Mouse (Mus musculus): ENCODE measurements at regions not wholly inside any gene's neighbourhood (a gene's known extent, or its start where the extent isn't known, plus 50 kb on each side); places are given as distances from the start of the nearest gene placed in this dataset.

DNA sequence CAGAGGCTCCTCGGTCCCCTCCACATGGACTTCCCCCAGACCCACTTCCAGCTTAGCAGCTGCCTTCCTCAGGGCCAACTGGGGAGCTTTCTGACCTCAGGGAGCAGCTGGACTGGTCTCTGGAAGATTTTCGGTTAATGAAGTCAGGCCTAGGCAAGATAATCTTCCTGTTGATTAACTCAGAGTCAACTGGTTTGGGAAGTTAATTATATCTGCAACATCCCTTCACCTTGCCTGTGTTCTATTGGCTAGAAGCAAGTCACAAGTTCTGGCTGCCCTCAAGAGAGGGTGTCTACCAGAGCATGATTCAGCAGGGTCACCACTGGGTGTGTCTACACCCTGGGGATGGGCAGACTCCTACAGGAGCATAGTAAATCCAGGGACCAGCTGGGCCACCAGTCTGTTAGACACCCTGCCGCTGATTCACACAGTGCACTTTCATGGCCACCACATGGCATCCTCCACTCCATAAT lies 53.9 kb upstream of the Maml3 start:
- DNase-seq, result no peak

DNA sequence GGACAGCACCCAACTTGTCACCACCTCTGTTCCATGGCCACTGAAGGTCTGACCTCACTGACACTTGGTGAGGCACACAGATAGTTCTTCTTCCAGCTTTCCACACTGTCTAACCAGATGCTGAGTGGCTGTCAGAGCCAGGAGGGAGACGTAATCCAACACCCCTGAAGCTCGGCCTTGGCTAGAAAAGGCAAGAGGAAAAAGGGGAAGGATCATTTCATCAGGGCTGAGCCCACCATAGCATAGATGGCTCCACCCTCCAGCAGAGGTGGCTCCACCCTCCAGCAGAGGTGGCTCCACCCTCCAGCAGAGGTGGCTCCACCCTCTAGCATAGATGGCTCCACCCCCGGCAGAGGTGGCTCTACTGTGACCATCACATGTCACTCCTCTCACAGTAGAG lies 56.8 kb upstream of the Maml3 start:
- DNase-seq, result no peak

DNA sequence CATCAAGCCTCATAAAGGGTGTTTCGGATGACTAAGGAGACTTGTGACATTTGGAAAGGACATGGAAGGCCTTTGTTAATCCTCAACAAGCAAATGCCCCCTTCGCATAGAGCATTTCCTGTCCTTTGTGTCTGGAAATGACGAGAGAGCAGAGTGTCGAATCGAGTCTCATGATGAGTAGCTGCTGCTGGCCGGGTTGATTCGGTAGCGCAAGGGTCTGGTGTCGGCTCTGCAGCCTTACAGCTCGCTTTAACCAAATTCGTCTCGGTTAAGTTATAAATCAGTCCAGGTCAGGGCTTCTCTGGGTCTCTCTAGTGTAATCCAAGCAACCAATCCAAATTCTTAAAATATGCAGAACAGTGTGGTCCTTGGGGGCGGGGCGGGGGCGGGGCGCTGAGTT lies 59.1 kb upstream of the Maml3 start:
- DNase-seq, result no peak

DNA sequence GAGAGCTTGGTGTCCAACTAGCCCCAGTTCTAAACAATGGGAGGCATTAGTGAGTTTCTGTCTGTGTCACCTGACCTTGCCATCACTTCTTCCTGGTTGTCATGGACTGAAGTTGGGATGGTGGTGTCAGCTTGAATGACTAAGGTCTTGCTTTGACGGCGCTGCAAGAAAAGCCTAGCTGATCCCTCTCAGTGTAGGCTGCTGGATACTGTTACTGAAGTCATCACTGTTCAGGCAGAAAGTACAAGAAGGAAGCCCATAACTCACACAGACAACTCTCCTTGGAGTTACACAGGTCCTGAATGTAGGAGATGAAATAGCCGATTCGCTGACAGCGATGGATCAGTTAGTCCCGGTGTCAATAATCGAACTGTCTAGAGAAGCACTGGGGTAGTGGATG lies 62.5 kb upstream of the Maml3 start:
- DNase-seq, result no peak

DNA sequence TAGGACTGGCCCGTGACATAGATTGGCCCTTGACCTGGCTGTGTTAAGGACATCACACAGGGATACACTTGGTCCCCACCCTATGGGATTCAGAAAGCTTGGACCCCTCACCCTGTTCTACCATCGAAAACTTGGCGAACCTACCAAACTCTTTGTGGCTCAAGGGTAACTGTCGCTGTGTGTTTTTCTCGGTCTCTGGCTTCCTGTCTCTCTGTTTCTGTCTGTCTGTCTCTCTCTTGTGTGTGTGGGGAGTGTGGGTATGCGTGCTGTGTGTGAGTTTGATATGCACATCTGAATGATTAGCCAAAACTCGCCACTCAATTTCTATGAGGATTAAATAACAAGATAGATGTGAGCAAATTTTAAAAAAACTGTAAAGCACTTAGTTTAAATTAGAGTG lies 66.0 kb upstream of the Maml3 start:
- no peak for DNase-seq

DNA sequence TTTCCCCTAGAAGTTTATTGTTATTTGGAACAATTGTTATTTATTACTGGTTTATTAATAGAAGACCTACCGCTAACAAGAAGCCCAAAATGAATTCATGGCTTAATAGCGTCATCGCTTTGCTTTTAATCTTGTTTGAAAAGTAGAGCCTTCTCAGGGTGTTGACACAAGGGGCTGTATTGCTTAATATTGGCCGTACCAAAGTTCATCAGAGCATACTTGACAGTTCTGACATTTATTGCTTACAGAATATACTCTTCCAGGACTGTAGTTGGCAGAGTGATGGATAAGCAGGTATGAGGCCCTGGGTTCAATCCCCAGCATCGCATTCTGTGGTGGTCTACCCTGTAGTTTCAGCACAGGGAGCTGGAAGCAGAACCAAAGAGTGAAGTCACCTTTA lies 66.4 kb upstream of the Maml3 start:
- no peak for DNase-seq

DNA sequence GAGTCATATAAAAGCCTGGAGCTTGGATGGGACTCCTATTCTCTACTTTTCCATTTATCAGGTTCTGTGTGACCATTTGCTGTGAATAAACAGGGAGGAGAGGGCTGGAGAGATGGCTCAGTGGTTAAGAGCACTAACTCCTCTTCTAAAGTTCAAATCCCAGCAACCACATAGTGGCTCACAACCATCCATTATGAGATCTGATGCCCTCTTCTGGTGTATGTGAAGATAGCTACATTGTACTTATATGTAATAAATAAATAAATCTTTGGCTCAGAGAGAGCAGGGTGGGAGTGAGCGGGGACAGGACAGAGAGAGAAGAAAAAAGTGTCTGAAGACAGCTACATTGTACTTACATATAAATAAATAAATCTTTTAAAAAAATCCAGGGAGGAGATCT lies 68.6 kb upstream of the Maml3 start:
- no peak for DNase-seq

DNA sequence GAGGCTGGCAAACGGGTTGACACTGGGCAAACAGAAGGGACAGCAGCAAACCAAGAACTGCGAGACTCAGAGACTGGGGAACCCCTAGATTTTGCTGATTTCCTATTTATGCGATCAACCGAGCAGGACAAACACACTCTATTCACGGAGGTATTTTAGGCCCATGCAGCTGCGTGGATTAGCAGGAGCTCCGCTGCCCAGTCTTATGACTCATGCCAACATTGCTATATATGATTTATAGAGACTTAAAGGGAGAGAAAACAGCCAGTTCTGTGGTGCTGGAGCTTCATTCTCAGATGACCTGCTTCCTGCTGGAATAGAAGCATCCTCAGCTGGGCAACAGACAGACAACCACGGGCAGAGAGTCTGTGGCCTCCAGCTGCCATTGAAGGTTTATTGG lies 71.2 kb upstream of the Maml3 start:
- DNase-seq, result no peak

DNA sequence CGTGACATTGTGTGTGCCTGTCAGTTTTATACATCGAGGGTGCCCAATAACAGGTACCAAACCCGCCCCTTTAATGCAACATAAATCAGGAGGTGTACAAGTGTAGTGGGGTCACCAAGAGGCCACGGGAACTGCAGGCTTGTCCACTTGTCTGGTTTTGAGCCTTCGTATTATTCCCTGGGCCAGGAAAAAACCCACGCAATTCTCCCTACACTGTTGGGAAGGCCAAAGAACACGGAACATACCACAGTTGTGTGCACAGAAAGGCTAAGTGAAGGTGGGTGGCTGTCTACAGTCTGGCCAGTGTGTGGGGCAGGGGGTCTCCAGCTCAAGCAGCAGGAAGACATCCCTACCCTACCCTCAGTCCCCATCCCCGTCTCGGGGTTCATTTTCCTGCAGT lies 74.0 kb upstream of the Maml3 start:
- DNase-seq, result no peak

DNA sequence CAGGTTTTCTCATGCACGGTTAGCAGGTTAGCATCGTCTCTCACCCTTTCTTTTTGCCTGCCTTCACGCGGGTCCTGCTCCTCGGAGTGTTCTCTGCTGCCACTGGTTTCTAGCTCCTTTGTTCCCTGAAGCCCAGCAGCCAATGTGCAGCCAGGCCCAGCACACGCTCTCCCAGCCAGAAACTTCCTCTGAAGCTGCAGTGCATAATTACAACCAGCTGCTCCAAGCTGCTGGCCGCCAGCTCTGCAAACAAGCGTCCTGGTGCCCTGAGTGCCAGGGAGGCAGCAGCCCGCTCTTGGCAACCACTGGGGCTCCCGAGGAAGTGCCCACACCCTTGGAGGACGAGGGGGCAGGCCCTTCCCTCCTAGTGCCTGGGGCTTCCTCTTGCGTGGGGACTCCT lies 74.8 kb upstream of the Maml3 start:
- peak; percentile 35 for DNase-seq

DNA sequence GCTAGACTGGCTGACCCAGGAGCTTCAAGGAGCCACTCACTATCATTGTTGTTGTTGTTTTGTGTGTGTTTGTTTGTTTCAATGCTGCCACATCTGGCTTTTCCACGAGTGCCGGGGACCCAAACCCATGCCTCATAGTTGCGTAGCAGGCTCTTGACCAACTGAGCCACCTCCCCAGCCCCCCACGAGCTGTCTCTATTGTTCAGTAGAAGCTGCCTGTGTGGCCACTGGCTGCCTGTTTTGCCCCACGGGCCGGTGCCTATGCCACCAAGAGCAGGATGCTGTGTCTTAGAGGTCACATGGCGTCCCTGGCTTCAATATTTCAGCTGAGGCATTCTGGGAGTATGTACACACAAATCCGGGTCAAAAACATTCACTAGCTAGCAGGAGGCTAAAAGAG lies 75.4 kb upstream of the Maml3 start:
- no peak for DNase-seq

DNA sequence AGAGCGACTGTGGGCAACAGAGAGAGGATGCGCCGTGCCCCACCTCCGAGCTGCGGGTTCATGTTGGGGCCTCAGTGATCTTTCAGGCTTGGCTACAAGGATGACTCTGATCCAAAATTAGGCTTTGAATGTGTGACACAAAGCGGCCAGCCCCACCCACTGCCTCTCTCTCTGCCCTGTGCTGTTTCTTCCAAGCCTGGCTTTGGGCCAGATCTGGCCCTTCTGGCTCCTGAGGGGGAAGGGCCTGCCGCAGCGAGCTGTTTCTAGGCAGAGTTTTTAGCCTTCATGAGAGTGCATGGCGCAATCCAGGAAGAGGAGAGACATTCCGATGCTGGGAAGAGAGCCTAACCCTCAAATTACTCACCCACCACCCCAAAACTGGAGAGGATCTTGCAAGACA lies 75.9 kb upstream of the Maml3 start:
- DNase-seq, result peak; percentile 81

DNA sequence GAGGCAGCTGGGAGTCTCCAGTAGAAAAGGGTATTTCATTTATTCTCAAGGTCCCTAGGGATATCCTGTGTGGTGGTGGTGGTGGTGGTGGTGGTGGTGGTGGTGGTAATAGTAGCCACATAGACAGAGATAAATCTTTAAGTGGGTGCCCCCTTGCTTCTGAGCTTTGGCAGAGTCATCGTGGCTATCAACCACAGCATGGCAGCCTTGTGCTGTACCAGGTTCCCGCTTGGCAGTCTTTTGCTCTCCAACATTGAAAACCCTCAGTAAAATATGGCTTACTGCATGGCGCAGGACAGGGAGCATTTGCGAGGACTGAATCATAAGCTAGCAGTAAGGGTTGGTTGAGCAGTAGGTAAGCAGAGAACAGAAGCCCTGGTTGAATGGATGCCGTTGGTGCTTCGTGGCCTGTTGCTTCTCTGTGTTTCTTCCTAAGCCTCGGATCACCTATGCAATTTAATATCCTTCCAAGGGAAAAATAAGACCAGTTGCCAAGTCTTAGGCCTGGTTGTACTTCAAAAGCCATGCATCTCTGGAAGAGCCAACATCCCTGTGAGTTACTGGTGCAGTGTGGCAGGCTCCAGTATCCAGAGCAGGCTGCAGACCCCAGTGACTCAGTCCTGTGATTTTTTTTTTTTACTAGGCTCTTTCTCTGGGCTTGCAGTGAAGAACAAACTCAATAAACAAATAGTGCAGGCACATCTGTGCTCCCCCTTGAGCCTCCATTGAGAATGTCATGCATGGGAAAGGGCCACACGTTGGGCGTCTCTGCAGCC lies 76.6 kb upstream of the Maml3 start:
- DNase-seq, result no peak

DNA sequence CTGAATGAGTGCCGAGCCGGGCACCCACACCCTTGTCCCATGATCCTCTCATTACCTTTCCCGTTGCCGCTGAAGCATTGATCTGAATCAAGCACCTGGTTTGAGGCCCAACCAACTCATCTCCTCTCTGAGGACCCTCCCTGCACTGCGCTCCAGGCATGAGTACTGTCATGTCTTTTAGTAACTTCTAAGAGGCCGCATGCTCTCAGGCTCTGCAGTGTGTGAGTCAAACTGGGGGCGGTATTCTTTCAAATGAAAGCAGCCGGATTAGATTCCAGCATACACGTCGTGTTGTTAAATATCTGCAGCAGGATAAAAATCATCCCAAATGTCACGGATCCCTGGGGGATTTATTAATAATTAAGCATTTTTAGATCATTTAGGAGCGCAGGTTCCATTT lies 79.4 kb upstream of the Maml3 start:
- DNase-seq, result no peak

DNA sequence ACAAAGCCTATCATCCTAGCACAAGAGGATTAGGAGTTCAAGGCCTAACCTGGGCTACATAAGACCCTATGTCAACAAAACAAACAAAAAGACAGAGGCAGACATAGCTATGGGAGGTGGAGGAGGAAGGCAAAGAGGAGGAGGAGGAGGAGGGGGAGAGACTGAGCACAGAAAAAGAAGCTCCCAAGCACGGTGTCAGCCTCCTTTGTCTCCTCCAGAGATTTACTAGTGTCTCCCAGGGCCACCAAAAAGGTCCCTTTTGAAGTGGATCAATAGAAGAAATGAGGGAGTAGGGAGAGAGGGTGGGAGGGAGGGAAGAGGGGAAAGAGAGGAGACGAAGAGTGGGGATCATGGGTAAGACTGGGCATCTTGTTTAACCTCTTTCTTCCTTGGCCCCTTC lies 80.5 kb upstream of the Maml3 start:
- no peak for DNase-seq

DNA sequence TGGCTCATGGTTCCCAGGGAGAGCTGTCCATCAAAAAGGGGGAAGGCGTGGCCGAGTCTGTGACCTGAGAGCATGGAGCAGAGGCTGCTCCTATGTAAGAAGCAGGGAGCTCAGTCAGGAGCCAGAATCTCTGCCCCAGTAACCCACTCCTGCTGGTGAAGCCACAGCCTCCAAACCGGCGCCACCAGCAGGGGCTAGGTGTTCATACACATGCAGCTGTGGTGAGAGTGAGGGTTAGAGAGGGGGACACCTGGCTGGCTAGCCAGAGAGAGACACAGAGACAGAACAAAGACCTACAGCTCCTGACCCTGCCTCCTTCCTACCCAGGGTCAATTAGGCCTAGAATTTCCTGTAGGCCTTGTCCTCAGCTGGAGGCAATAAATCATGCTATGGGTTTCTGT lies 80.7 kb upstream of the Foxo1 start:
- DNase-seq, result no peak

DNA sequence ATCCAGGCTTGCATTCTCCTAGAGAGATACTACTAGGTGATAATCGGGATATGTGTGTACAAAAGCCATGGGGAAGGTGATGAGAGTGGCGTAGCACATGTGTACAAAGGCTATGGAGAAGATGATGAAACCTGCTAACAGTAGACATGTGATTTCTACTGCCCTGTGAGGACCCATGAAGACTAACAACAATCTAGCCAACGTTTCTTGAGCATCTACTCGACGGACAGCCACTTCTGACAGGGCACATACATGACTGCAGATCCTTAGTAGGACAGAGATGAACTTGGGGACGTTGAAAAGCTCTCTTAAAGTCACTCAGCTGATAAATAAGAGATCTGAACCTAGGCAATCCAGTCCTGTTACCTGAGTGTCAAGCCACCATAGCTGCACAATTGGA lies 79.8 kb upstream of the Foxo1 start:
- no peak for DNase-seq

DNA sequence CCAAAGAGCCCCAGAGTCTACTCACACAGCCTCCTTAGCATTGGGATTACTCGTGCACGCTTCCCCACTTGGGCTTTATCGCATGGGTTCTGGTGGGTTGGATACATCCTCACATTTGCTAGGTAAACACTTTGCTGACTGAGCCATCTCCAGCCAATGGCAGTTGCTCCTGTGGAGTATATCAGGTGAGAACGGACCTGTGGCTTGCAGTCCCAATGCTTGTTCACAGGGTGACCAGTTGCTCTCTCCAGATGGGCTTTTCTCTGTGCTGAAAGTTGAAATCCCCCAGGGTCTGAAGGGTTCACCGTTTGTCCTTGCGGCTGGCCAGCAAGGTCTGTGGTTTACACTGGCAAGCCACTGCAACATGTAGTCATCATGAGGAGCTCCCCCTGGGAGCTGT lies 79.1 kb upstream of the Foxo1 start:
- DNase-seq, result no peak

DNA sequence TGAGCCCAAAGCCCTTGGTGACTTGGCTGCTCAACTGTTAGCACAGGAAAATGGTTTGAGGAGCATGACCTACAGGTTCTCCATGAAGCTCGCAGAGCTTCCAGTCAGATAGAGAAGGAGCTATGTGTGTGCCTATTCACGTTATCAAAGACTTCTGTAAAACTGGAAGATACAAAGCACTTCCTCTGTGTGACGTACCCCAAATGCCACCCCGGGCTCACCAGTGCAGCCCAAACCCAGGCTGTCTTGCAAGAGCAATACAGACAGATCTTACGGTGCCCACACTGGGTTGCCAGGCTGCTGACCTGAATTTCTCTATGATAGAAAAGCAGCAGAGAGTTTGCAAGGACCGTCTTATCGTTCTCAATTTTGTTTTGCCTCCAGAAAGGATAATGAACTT lies 78.1 kb upstream of the Foxo1 start:
- DNase-seq, result no peak

DNA sequence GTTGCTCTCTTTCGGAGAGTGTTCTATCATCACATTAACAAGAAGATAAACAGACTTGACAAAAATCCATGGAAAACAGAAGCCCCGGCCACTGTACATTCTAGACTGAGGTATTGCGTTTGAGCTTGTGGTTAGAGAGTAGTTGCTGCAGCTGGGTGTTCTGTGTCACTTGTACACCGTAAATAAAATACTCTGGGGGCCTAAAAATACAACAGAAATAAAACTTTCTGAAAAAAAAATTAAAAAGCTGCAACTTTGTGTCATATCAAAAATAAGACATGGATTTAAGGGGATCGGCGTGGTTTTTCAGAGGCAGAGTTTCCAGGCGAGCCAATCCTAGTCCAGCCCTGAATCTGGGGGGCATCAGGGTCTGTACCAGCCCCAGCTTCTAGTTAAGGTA lies 75.1 kb upstream of the Foxo1 start:
- DNase-seq, result no peak

DNA sequence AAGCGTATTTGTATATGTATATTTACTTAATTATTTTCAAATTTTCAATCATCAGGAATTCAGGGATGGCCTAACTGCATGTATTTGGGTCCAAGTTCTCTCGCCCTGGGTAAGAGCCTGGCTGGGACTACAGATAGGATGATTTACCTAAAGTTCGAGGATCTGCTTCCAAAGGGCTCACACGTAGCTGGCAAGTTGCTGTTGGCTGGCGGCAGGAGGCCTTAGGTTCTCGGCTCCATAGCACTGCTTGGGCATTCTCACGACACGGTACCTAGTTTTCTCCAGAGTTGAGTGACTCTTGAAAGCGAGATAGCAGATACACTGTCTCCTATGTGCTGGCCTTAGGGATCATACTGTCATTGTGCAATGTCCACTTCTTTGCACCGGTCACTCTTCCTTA lies 73.9 kb upstream of the Foxo1 start:
- DNase-seq, result no peak

DNA sequence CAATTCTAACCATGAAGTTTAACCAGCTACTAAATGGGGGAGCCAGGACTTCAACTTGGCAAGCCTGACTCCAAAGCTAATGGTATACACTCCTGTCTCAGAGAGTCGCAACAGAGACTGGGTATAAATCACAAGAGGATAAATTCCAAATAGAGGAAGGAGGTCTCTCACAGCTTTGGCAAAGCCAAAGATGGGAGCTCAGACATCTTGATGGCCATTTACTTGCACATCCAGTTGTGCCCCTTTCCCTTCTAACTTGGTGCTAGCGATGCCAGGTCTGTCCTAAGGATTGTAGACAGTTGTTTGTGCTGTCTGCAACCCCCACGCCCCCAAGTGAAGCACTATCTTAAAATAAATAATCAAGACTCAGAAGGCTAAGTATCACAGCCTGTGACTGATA lies 72.7 kb upstream of the Foxo1 start:
- DNase-seq, result no peak

DNA sequence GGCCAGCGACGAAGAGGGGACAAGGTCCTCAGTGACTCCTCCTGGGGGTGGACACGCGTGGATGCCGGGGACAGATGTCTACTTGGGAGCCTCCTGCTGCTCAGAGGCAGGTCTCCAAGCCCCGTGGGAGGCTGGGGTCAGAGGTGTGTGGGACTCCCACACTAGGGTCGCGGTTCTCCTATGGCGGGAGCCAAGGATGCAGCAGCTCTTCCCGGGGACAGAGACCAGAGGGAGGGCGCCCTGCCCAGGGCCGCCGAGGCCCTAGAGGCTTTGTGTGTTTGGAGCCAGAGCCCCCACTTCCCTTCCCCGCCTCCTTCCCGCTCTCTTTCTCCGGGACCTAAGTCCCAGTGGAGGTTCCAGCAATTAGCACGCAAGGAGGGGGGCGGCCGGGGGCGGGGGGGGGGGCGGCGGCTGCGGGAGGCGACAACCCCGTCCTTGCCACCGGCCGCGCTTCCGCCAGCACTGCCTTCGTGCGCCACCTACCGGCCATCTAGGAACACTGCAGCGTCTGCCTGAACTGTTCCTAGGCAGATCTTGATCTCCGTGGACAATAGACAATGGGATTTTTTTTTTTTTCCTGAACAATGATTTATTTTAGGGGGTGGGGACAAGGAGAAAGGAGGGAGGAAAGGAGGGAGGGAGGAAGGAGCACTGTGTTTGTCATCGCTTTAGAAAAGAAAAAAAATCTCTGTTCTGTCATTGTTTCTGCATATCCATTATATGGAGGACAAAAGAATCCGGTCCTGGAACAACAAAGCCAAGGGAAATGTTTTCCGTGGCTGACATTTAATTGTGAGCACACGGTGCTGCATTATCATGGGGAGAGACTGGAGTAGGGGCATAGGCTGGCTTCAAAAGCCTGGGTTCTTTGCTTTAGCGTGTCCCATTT lies 71.8 kb upstream of the Foxo1 start:
- DNase-seq, result peak; percentile 59

DNA sequence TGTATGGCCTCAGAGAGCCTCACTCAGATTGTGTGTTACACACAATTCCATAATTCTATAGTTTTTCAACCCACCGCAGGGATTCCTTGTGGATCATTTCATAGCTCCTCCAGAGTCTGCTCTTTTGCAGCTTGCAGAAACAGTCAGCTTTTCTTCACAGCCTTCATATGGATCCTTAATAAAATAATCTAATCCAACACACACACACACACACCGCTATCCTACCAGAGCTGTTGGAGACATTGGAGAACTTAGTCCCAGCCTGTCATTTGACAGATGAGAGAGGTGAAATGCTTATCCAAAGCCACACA lies 71.2 kb upstream of the Foxo1 start:
- no peak for DNase-seq

All from adrenal gland, adult 8-10 months (tissue).